Mouse (Mus musculus): ENCODE results near the gene Cand2. TPM values are rescaled to one million over a fixed set of nuclear protein-coding genes. Genes with fewer than 3 reads are reported as not detected.

Gene Cand2
- polyA plus RNA-seq, 1 experiment from 2014 or later: 0.34 TPM

Other genes with a start within 250 kb of the Cand2 start
- gene Tsen2, start 229.9 kb upstream of the Cand2 start, polyA plus RNA-seq (2018): 5.4 to 9.0 TPM (median 7.2 TPM) in 3 replicates
- not detected in 3 replicates for gene Mkrn2os, start 182.0 kb upstream of the Cand2 start, polyA plus RNA-seq (2018)
- gene Mkrn2, start 172.6 kb upstream of the Cand2 start, polyA plus RNA-seq (2018): 6.5 to 7.7 TPM (median 7.1 TPM) in 3 replicates
- gene Raf1, start 97.9 kb upstream of the Cand2 start, polyA plus RNA-seq (2018): 36.8 to 74.8 TPM (median 44.7 TPM) in 3 replicates
- gene Tmem40, start 12.1 kb upstream of the Cand2 start, polyA plus RNA-seq (2018): 0.49 to 1.5 TPM (median 0.86 TPM) in 3 replicates
- 1,117 to 2,121 TPM (median 1,999 TPM) in 3 replicates for gene Rpl32, start 34.2 kb downstream of the Cand2 start, polyA plus RNA-seq (2018)
- gene Efcab12, start 63.9 kb downstream of the Cand2 start, polyA plus RNA-seq (2018): 0.16 to 0.32 TPM in 2 of 3 replicates, not detected in the other
- gene Mbd4, start 78.8 kb downstream of the Cand2 start, polyA plus RNA-seq (2018): 4.7 to 9.4 TPM (median 5.9 TPM) in 3 replicates
- gene Ift122, start 78.9 kb downstream of the Cand2 start, polyA plus RNA-seq (2018): 3.6 to 9.3 TPM (median 6.3 TPM) in 3 replicates
- not detected in 3 replicates for gene Rho, start 157.2 kb downstream of the Cand2 start, polyA plus RNA-seq (2018)
- not detected in 3 replicates for gene H1foo, start 170.4 kb downstream of the Cand2 start, polyA plus RNA-seq (2018)
- 130 to 283 TPM (median 243 TPM) in 3 replicates for gene Plxnd1, start 220.5 kb downstream of the Cand2 start, polyA plus RNA-seq (2018)

All from macrophage (primary cell).